Mouse (Mus musculus) heart, postnatal 0 days (tissue): ENCODE results near the gene Ticrr. TPM values are rescaled to one million over a fixed set of nuclear protein-coding genes. Genes with fewer than 3 reads are reported as not detected.

Source experiments
- ATAC-seq: fragments of 200-750 bp; cut with Nextera tagmentation; 2 replicates; pipeline ENCODE4 v1.8.0; 2017; ENCODE audit warnings: low read depth, moderate number of reproducible peaks, moderate library complexity; ENCODE audit not compliant: insufficient read depth
- DNase-seq: peaks from one replicate; pipeline ENCODE4 v3.0.0-alpha.2; 2016; ENCODE audit warnings: low spot score
- H3K27ac ChIP-seq: fragments of 300-500 bp; sonication (generic); 2 replicates; pipeline ENCODE4 v1.5.1; 2014; ENCODE audit warnings: low read depth, mild to moderate bottlenecking
- H3K27me3 ChIP-seq: fragments of 300-500 bp; sonication (generic); 2 replicates; pipeline ENCODE4 v1.6.1; 2014; ENCODE audit warnings: low read length, mixed read lengths; ENCODE audit not compliant: control insufficient read depth, insufficient read depth
- H3K36me3 ChIP-seq: fragments of 300-500 bp; sonication (generic); replicated peaks from 2 replicates; pipeline ENCODE4 v1.6.1; 2014; ENCODE audit warnings: low read length, mixed read lengths; ENCODE audit not compliant: control insufficient read depth, insufficient read depth
- H3K4me1 ChIP-seq: fragments of 300-500 bp; sonication (generic); 2 replicates; pipeline ENCODE4 v1.6.1; 2014; ENCODE audit warnings: antibody characterized with exemption; ENCODE audit not compliant: control insufficient read depth, insufficient read depth
- H3K4me2 ChIP-seq: fragments of 300-500 bp; sonication (generic); 2 replicates; pipeline ENCODE4 v1.6.1; 2014; ENCODE audit warnings: low read depth, mild to moderate bottlenecking, low read length, moderate library complexity
- H3K4me3 ChIP-seq: fragments of 300-500 bp; sonication (generic); 2 replicates; pipeline ENCODE4 v1.5.1; 2014; ENCODE audit warnings: low read depth, low read length
- H3K9ac ChIP-seq: fragments of 300-500 bp; sonication (generic); replicated peaks from 2 replicates; pipeline ENCODE4 v1.6.1; 2014; ENCODE audit warnings: low read depth, low read length, mixed read lengths
- H3K9me3 ChIP-seq: fragments of 300-500 bp; sonication (generic); replicated peaks from 2 replicates; pipeline ENCODE4 v1.6.1; 2016; ENCODE audit warnings: low read length; ENCODE audit not compliant: control insufficient read depth
- CTCF ChIP-seq: IDR thresholded peaks from 2 replicates; pipeline ENCODE4 v1.5.1; 2016; ENCODE audit warnings: antibody characterized with exemption, control low read depth, low read depth
- EP300 ChIP-seq: IDR thresholded peaks from 2 replicates; pipeline ENCODE4 v1.6.1; 2016; ENCODE audit warnings: antibody characterized with exemption, low read depth
- WGBS: fragments of 180-500 bp; shearing (Covaris S2); extraction: QIAGEN DNeasy Blood & Tissue Kit; methylation state at CpG from one replicate; pipeline ENCODE4 v1.1.7; 2014; 5-methylcytosine and 5-hydroxymethylcytosine counted together
- polyA plus RNA-seq: library from polyadenylated mRNA; unstranded; fragments of >200 nt; fragmentation: Nextera tagmentation; extraction: Ambion mirVana; gene quantifications from 2 replicates; pipeline ENCODE4 v1.2.1, GENCODE M21; 2015
- total RNA-seq: library from RNA; depleted of rRNA; stranded (reverse); fragments of >200 nt; gene quantifications from 2 replicates; pipeline ENCODE4 v1.2.3, GENCODE M21; 2014; ENCODE audit warnings: low replicate concordance

Ticrr gene
- total and polyA plus RNA-seq, 2 experiments from 2014 or later, result 0.74 to 2.2 TPM

- DNase-seq, result no peak
- Histone ChIP-seq H3K9me3 (no peaks in the 10 kb centered on the region), H3K4me1 (no peaks in the 10 kb centered on the region), H3K27me3 (no peaks in the 10 kb centered on the region; the same call in 1 of the 2 replicates), H3K4me2 (no peak overlapping the region), H3K27ac (no peak overlapping the region), H3K36me3 (no peaks in the 10 kb centered on the region), H3K4me3 (no peak overlapping the region), H3K9ac (no peak overlapping the region)
- no peak for TF ChIP-seq EP300
- TF ChIP-seq CTCF, result no peak
- no peak for ATAC-seq
- WGBS, result 23% methylated on average over 13 of the region's 13 CpGs
Measured at GRCm38 (mm10) chr7:79631773-79632348, 28.1 kb upstream of the Ticrr start.

- H3K9me3 ChIP-seq, result no peaks in the 10 kb centered on the region
- TF ChIP-seq CTCF (no peak), EP300 (peak; percentile 92)
- 45% methylated on average over 3 of the region's 3 CpGs for WGBS
- H3K4me1 ChIP-seq, result 0 out of 2 replicates have a peak, but pooled peaks cover 5% of the 10 kb centered on the region
- no peak overlapping the region for H3K4me2 ChIP-seq
- H3K4me3 ChIP-seq, result no peak overlapping the region
- DNase-seq, result peak; percentile 86
- ATAC-seq, result peak; percentile 97
- no peak overlapping the region for H3K9ac ChIP-seq
- no peaks in the 10 kb centered on the region for H3K36me3 ChIP-seq
- peak overlapping the region; percentile 50 for H3K27ac ChIP-seq
- H3K27me3 ChIP-seq, result no peaks in the 10 kb centered on the region
Measured at GRCm38 (mm10) chr7:79647233-79647632, 12.8 kb upstream of the Ticrr start.

GRCm38 (mm10) chr7:79649005-79649404 is 11.0 kb upstream of the Ticrr start:
- no peak overlapping the region for H3K27ac ChIP-seq
- no peak overlapping the region for H3K4me3 ChIP-seq
- H3K27me3 ChIP-seq, result no peaks in the 10 kb centered on the region
- 2% methylated on average over 3 of the region's 3 CpGs for WGBS
- DNase-seq (peak; percentile 46), ATAC-seq (no peak)
- H3K9ac ChIP-seq, result no peak overlapping the region
- H3K9me3 ChIP-seq, result no peaks in the 10 kb centered on the region
- 0 out of 2 replicates have a peak, but pooled peaks cover 5% of the 10 kb centered on the region for H3K4me1 ChIP-seq
- H3K36me3 ChIP-seq, result no peaks in the 10 kb centered on the region
- TF ChIP-seq EP300 (no peak), CTCF (peak; percentile 83)
- no peak overlapping the region for H3K4me2 ChIP-seq

GRCm38 (mm10) chr7:79654185-79654584 is 5.8 kb upstream of the Ticrr start:
- no peak overlapping the region for H3K27ac ChIP-seq
- no peak for TF ChIP-seq CTCF
- no peak for TF ChIP-seq EP300
- ATAC-seq (no peak), DNase-seq (no peak)
- no peaks in the 10 kb centered on the region for H3K9me3 ChIP-seq
- H3K9ac ChIP-seq, result no peak overlapping the region
- H3K4me3 ChIP-seq, result no peak overlapping the region
- no peaks in the 10 kb centered on the region for H3K27me3 ChIP-seq
- no peaks in the 10 kb centered on the region for H3K36me3 ChIP-seq
- 74% methylated on average over 1 of the region's 1 CpGs for WGBS
- H3K4me2 ChIP-seq, result no peak overlapping the region
- H3K4me1 ChIP-seq, result no peaks in the 10 kb centered on the region

- Histone ChIP-seq H3K36me3 (no peaks in the 10 kb centered on the region), H3K27ac (no peak overlapping the region), H3K4me2 (no peak overlapping the region), H3K9me3 (no peaks in the 10 kb centered on the region), H3K27me3 (no peaks in the 10 kb centered on the region), H3K4me3 (no peak overlapping the region), H3K9ac (no peak overlapping the region), H3K4me1 (no peaks in the 10 kb centered on the region)
- WGBS, result 64% methylated on average over 1 of the region's 1 CpGs
- ATAC-seq, result no peak
- DNase-seq, result no peak
- TF ChIP-seq CTCF (no peak), EP300 (no peak)
Measured at GRCm38 (mm10) chr7:79654586-79654985, 5.4 kb upstream of the Ticrr start.
